ENCODE assay signal across 28 mouse cellular contexts in the genomic region with DNA sequence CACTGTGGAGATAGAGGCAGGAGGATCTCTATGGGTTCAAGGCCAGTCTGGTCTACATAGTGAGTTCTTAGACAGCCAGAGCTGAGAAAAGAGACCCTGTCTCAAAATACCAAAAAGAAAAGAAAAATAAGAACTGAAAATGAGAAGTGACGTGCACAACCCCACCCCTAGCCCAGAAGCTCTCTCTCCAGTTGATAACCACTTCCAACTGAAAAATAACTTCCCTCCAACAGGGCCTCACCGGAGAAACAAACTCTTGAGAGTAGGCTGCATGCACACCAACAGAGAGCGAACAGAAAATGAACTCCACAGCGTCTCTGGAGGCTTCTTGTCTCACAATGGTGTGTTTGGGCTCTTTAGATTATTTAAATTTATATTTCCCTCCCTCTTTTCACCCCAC. TPM values are rescaled to one million over a fixed set of nuclear protein-coding genes. Genes with fewer than 3 reads are reported as not detected.
"Had no signal": no experiment of that assay in that cellular context is flagged by ENCODE, and none has a peak within 500 bp of the region (broad histone marks: within the 10 kb centered on the region; RNA-seq: fewer than 3 reads in every experiment).

No protein-coding gene starts in this region.

- DNase-seq: lung, adult 18-20 months; lung, embryonic 14.5 days; lung, postnatal 10 days; lung, postnatal 4 days; midbrain, embryonic 14.5 days; retina, postnatal 1 day; right cerebral cortex, postnatal 25 days; right cerebral cortex, postnatal 4 days; spleen, adult 18-20 months; thymus, adult 18-20 months; thymus, postnatal 14 days; thymus, postnatal 36 days had no signal

- ATAC-seq: liver, embryonic 12.5 days; midbrain, embryonic 16.5 days had no signal

- H3K4me3 ChIP-seq: liver, embryonic 12.5 days; midbrain, embryonic 10.5 days; midbrain, embryonic 12.5 days; myocyte; neural tube, embryonic 13.5 days; neural tube, embryonic 15.5 days had no signal

- H3K9me3 ChIP-seq: liver, embryonic 12.5 days; midbrain, embryonic 10.5 days; midbrain, embryonic 12.5 days; neural tube, embryonic 13.5 days; neural tube, embryonic 15.5 days had no signal

- H3K27ac ChIP-seq: liver, embryonic 12.5 days; liver, embryonic 14.5 days; midbrain, embryonic 10.5 days; midbrain, embryonic 12.5 days; neural tube, embryonic 13.5 days; neural tube, embryonic 15.5 days had no signal

- H3K9ac ChIP-seq: liver, embryonic 12.5 days; liver, embryonic 14.5 days; lung, embryonic 14.5 days; midbrain, embryonic 12.5 days; neural tube, embryonic 13.5 days; neural tube, embryonic 15.5 days had no signal

- H3K27me3 ChIP-seq: liver, embryonic 12.5 days; midbrain, embryonic 12.5 days; neural tube, embryonic 13.5 days; neural tube, embryonic 15.5 days had no signal

- H3K36me3 ChIP-seq: liver, embryonic 12.5 days; midbrain, embryonic 10.5 days; midbrain, embryonic 12.5 days; neural tube, embryonic 13.5 days; neural tube, embryonic 15.5 days had no signal

- H3K4me1 ChIP-seq: liver, embryonic 12.5 days; midbrain, embryonic 10.5 days; midbrain, embryonic 12.5 days; neural tube, embryonic 13.5 days; neural tube, embryonic 15.5 days had no signal

RNA-seq across cellular contexts. Expression of a gene that starts 11.5 kb away (rescaled TPM):
- total RNA-seq: megakaryocyte-erythroid progenitor cell, adult 5-6 weeks had no signal
- polyA plus RNA-seq: liver, embryonic 12.5 days; liver, embryonic 16.5 days; lung, embryonic 14.5 days; lung, embryonic 16.5 days; midbrain, embryonic 10.5 days; midbrain, embryonic 12.5 days; midbrain, embryonic 14.5 days; midbrain, embryonic 16.5 days; myocyte; neural tube, embryonic 11.5 days; neural tube, embryonic 13.5 days; neural tube, embryonic 15.5 days; small intestine, adult 2 months; stomach, embryonic 14.5 days; stomach, embryonic 16.5 days; thymus, postnatal 0 days had no signal

RNA-seq across cellular contexts. Expression of a gene that starts 33.9 kb away (rescaled TPM):
- total RNA-seq: megakaryocyte-erythroid progenitor cell, adult 5-6 weeks had no signal
- polyA plus RNA-seq: liver, embryonic 12.5 days; liver, embryonic 14.5 days; liver, embryonic 16.5 days; lung, embryonic 14.5 days; lung, embryonic 16.5 days; midbrain, embryonic 10.5 days; midbrain, embryonic 12.5 days; midbrain, embryonic 14.5 days; midbrain, embryonic 16.5 days; myocyte; neural tube, embryonic 11.5 days; neural tube, embryonic 13.5 days; neural tube, embryonic 15.5 days; small intestine, adult 2 months; stomach, embryonic 14.5 days; stomach, embryonic 16.5 days; thymus, postnatal 0 days had no signal

RNA-seq across cellular contexts. Expression of a gene that starts 58.6 kb away (rescaled TPM):
- total RNA-seq: megakaryocyte-erythroid progenitor cell, adult 5-6 weeks had no signal
- polyA plus RNA-seq: liver, embryonic 12.5 days; liver, embryonic 14.5 days; liver, embryonic 16.5 days; lung, embryonic 14.5 days; lung, embryonic 16.5 days; midbrain, embryonic 10.5 days; midbrain, embryonic 12.5 days; midbrain, embryonic 14.5 days; midbrain, embryonic 16.5 days; myocyte; neural tube, embryonic 11.5 days; neural tube, embryonic 13.5 days; neural tube, embryonic 15.5 days; small intestine, adult 2 months; stomach, embryonic 14.5 days; stomach, embryonic 16.5 days; thymus, postnatal 0 days had no signal
